ENCODE assay signal across 8 mouse cellular contexts in the genomic region with DNA sequence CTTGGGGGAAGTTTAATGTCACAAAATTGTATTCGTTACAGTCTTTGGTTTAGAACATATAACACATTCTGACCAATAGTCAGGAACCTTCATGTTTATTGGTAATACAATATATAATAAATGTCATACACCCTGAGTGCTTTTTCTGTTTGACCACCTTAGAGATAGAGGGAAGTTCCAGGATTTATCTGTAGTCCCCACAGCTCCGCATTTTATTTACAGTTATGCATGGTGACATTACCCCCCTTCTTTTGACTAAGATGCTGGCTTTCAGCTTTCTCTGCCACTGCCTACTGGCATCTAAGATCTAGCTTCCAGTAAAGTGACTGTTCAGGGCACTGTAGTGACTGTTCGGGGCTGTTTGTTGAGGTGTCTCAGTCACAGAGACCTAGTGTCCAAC. TPM values are rescaled to one million over a fixed set of nuclear protein-coding genes. Genes with fewer than 3 reads are reported as not detected.
DNase-seq lines count a peak whose midpoint lies in the region; ATAC-seq and TF ChIP-seq lines count a peak whose summit lies in the region.

No protein-coding gene starts in this region.

- no peaks in the 10 kb centered on the region for H3K36me3 ChIP-seq in heart, embryonic 15.5 days
- no peaks in the 10 kb centered on the region for H3K36me3 ChIP-seq in heart, embryonic 12.5 days
- H3K36me3 ChIP-seq in intestine, embryonic 14.5 days (ENCODE audit: control insufficient read depth, insufficient read depth, low read length): peaks cover 19% of the 10 kb centered on the region; the same call in 1 of the 2 replicates
- peaks cover 18% of the 10 kb centered on the region; the same call in 1 of the 2 replicates for H3K36me3 ChIP-seq in midbrain, embryonic 14.5 days (ENCODE audit: control insufficient read depth, insufficient read depth, low read length)

- DNase-seq in intestine, embryonic 14.5 days (ENCODE audit: low spot score): no peak
- no peak for DNase-seq in midbrain, embryonic 14.5 days
- no peak for DNase-seq in cerebellum, postnatal 4 days (ENCODE audit: low spot score in 2 of 2)
- no peak for DNase-seq in frontal cortex, adult 2 months (ENCODE audit: extremely low spot score in 1 of 2, low spot score in 1 of 2)
- DNase-seq in adrenal gland, postnatal 25 days: no peak

- H3K27me3 ChIP-seq in heart, embryonic 15.5 days: peaks cover 36% of the 10 kb centered on the region
- H3K27me3 ChIP-seq in heart, embryonic 12.5 days (replicated peaks): peaks cover 44% of the 10 kb centered on the region
- H3K27me3 ChIP-seq in intestine, embryonic 14.5 days (replicated peaks; ENCODE audit: control insufficient read depth, insufficient read depth, low read length): no peaks in the 10 kb centered on the region
- H3K27me3 ChIP-seq in midbrain, embryonic 14.5 days (ENCODE audit: control insufficient read depth, insufficient read depth, low read length): no peaks in the 10 kb centered on the region

- H3K27ac ChIP-seq in heart, embryonic 15.5 days: no peak overlapping the region
- no peak overlapping the region for H3K27ac ChIP-seq in heart, embryonic 12.5 days (ENCODE audit: poor library complexity, severe bottlenecking)
- no peak overlapping the region for H3K27ac ChIP-seq in cortical plate, adult 2 months (ENCODE audit: insufficient read depth, low read length)
- no peak overlapping the region for H3K27ac ChIP-seq in intestine, embryonic 14.5 days (ENCODE audit: low read depth)
- no peak overlapping the region for H3K27ac ChIP-seq in midbrain, embryonic 14.5 days (replicated peaks; ENCODE audit: low read depth, low read length)

- TF ChIP-seq POLR2A in cortical plate, adult 2 months (IDR thresholded peaks at IDR 0.05; ENCODE audit: extremely low read depth, insufficient read depth, low read length): no peak

- ATAC-seq in heart, embryonic 15.5 days (replicated peaks; ENCODE audit: insufficient number of reproducible peaks, insufficient read depth, low FRiP score, low read depth): no peak
- ATAC-seq in heart, embryonic 12.5 days (ENCODE audit: insufficient number of reproducible peaks, low FRiP score): no peak
- no peak for ATAC-seq in intestine, embryonic 14.5 days (replicated peaks; ENCODE audit: low FRiP score, low TSS enrichment, low read depth)
- no peak for ATAC-seq in midbrain, embryonic 14.5 days (ENCODE audit: low FRiP score, low TSS enrichment)

- H3K9ac ChIP-seq in heart, embryonic 15.5 days: no peak overlapping the region
- H3K9ac ChIP-seq in heart, embryonic 12.5 days: no peak overlapping the region
- H3K9ac ChIP-seq in intestine, embryonic 14.5 days (ENCODE audit: low read length): no peak overlapping the region; the same call in 1 of the 2 replicates
- no peak overlapping the region for H3K9ac ChIP-seq in midbrain, embryonic 14.5 days (replicated peaks; ENCODE audit: low read length)

- H3K9me3 ChIP-seq in heart, embryonic 15.5 days (replicated peaks): no peaks in the 10 kb centered on the region
- H3K9me3 ChIP-seq in heart, embryonic 12.5 days (replicated peaks): no peaks in the 10 kb centered on the region
- H3K9me3 ChIP-seq in intestine, embryonic 14.5 days (ENCODE audit: control insufficient read depth, low read length): no peaks in the 10 kb centered on the region
- no peaks in the 10 kb centered on the region for H3K9me3 ChIP-seq in midbrain, embryonic 14.5 days (ENCODE audit: control insufficient read depth, low read length)

- H3K4me3 ChIP-seq in heart, embryonic 15.5 days: no peak overlapping the region
- H3K4me3 ChIP-seq in heart, embryonic 12.5 days: no peak overlapping the region
- peak overlapping the region; percentile 57; the same call in 1 of the 2 replicates for H3K4me3 ChIP-seq in cortical plate, adult 2 months (ENCODE audit: insufficient read depth, low read length)
- H3K4me3 ChIP-seq in intestine, embryonic 14.5 days (ENCODE audit: low read depth, low read length): no peak overlapping the region
- no peak overlapping the region; the same call in 1 of the 2 replicates for H3K4me3 ChIP-seq in midbrain, embryonic 14.5 days (replicated peaks; ENCODE audit: low read depth, low read length)

- H3K4me2 ChIP-seq in heart, embryonic 15.5 days: peak overlapping the region; percentile 84
- H3K4me2 ChIP-seq in heart, embryonic 12.5 days: no peak overlapping the region; the same call in 1 of the 2 replicates
- peak overlapping the region; percentile 88 for H3K4me2 ChIP-seq in intestine, embryonic 14.5 days (ENCODE audit: low read length)
- H3K4me2 ChIP-seq in midbrain, embryonic 14.5 days (ENCODE audit: low read length): peak overlapping the region; percentile 69

- TF ChIP-seq CTCF in cortical plate, adult 2 months (IDR thresholded peaks at IDR 0.05; ENCODE audit: extremely low read depth, insufficient read depth, low read length): no peak

- peaks cover 8% of the 10 kb centered on the region; the same call in 1 of the 2 replicates for H3K4me1 ChIP-seq in heart, embryonic 15.5 days (replicated peaks)
- H3K4me1 ChIP-seq in heart, embryonic 12.5 days (replicated peaks): no peaks in the 10 kb centered on the region
- peaks cover 6% of the 10 kb centered on the region; the same call in 1 of the 2 replicates for H3K4me1 ChIP-seq in cortical plate, adult 2 months (ENCODE audit: control insufficient read depth, insufficient read depth, low read length)
- peaks cover 3% of the 10 kb centered on the region; the same call in 1 of the 2 replicates for H3K4me1 ChIP-seq in intestine, embryonic 14.5 days (replicated peaks; ENCODE audit: control insufficient read depth, insufficient read depth, low read length)
- 0 out of 2 replicates have a peak, but pooled peaks cover 4% of the 10 kb centered on the region for H3K4me1 ChIP-seq in midbrain, embryonic 14.5 days (ENCODE audit: control insufficient read depth, insufficient read depth, low read length)

- 80% methylated on average over 3 of the region's 3 CpGs for WGBS in heart, embryonic 15.5 days
- 90% methylated on average over 3 of the region's 3 CpGs for WGBS in heart, embryonic 12.5 days
- WGBS in intestine, embryonic 14.5 days: 87% methylated on average over 3 of the region's 3 CpGs
- 95% methylated on average over 3 of the region's 3 CpGs for WGBS in midbrain, embryonic 14.5 days

RNA-seq across cellular contexts. Expression of gene Zfp956, which starts 1.2 kb away (rescaled TPM):
- 2.9 and 4.4 TPM in 2 replicates for polyA plus RNA-seq in heart, embryonic 15.5 days (2015; fragmentation: Nextera tagmentation; extraction: Ambion mirVana)
- 2.8 and 3.1 TPM in 2 replicates for polyA plus RNA-seq in heart, embryonic 12.5 days (2016; fragmentation: Nextera tagmentation; extraction: Ambion mirVana)
- 27.1 and 30.9 TPM in 2 replicates for polyA plus RNA-seq in cortical plate, adult 2 months (2012; rRNA removed)
- 9.7 and 11.1 TPM in 2 replicates for polyA plus RNA-seq in intestine, embryonic 14.5 days (2014; fragmentation: Nextera tagmentation; extraction: Ambion mirVana)
- polyA plus RNA-seq in midbrain, embryonic 14.5 days (2014; fragmentation: Nextera tagmentation; extraction: Ambion mirVana): 14.0 and 17.9 TPM in 2 replicates
- 28.6 and 34.0 TPM in 2 replicates for polyA plus RNA-seq in frontal cortex, adult 2 months (2012; rRNA removed)
- total RNA-seq in adrenal gland, postnatal 25 days (2021): 7.9 and 9.0 TPM in 2 replicates

RNA-seq across cellular contexts. Expression of gene Zfp212, which starts 34.1 kb away (rescaled TPM):
- 9.8 and 10.1 TPM in 2 replicates for polyA plus RNA-seq in heart, embryonic 15.5 days (2015; fragmentation: Nextera tagmentation; extraction: Ambion mirVana)
- 9.1 and 10.4 TPM in 2 replicates for polyA plus RNA-seq in heart, embryonic 12.5 days (2016; fragmentation: Nextera tagmentation; extraction: Ambion mirVana)
- 11.1 and 11.2 TPM in 2 replicates for polyA plus RNA-seq in cortical plate, adult 2 months (2012; rRNA removed)
- 13.4 and 15.9 TPM in 2 replicates for polyA plus RNA-seq in intestine, embryonic 14.5 days (2014; fragmentation: Nextera tagmentation; extraction: Ambion mirVana)
- polyA plus RNA-seq in midbrain, embryonic 14.5 days (2014; fragmentation: Nextera tagmentation; extraction: Ambion mirVana): 11.7 and 16.4 TPM in 2 replicates
- polyA plus RNA-seq in frontal cortex, adult 2 months (2012; rRNA removed): 10.5 and 12.9 TPM in 2 replicates
- total RNA-seq in adrenal gland, postnatal 25 days (2021): 18.9 and 19.2 TPM in 2 replicates
